Mouse (Mus musculus) CH12.LX (cell line): Measurements from ENCODE around the gene Sit1.

Experiments
- CTCF ChIP-seq, 2 experiments: IDR thresholded peaks in 1 of 2; conservative IDR thresholded peaks in 1 of 2; 2 replicates each; pipeline ENCODE4 v1.5.1; 2011 to 2012; ENCODE audit warnings: low read depth in 2 of 2, low read length in 2 of 2, improper control_type of control experiment in 1 of 2, inconsistent platforms in 1 of 2, mild to moderate bottlenecking in 1 of 2, moderate library complexity in 1 of 2
- MAFK ChIP-seq: IDR thresholded peaks from 2 replicates; pipeline ENCODE4 v1.6.1; 2011; ENCODE audit warnings: low read length, improper control_type of control experiment; ENCODE audit not compliant: insufficient replicate concordance

DNA sequence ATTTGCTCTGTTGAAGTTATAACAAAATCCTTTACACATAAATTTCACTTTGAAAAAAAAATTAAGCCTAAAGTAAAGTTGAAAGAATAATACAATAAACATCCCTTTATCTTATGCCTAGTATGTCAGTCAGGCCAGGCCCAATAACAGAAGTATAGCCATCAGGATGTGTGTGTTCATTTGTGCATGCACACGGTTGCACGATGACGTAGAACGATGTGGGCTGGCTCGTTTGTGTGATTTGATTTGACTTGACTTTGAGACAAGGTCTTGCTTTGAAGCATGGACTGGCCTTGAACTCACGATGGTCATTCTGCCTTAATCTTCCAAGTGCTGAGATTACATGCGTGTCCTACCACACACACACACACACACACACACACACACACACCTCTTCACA lies 16.7 kb downstream of the Sit1 start:
- TF ChIP-seq CTCF (conservative IDR thresholded peaks at IDR 0.05 in 1 of 2, IDR thresholded peaks at IDR 0.05 in 1 of 2; ENCODE audit: low read depth in 2 of 2, low read length in 2 of 2) (no peak), MAFK (no peak)
